Mouse (Mus musculus) forebrain, embryonic 13.5 days (tissue): ENCODE measurements around the gene Tnp1. TPM values are rescaled to one million over a fixed set of nuclear protein-coding genes. Genes with fewer than 3 reads are reported as not detected.

Experiments
- ATAC-seq: fragments of 200-750 bp; cut with Nextera tagmentation; 2 replicates; pipeline ENCODE4 v1.8.0; 2017
- H3K27ac ChIP-seq: fragments of 300-500 bp; sonication (generic); 2 replicates; pipeline ENCODE4 v1.5.1; 2015; ENCODE audit warnings: inconsistent platforms, mild to moderate bottlenecking, moderate library complexity
- H3K27me3 ChIP-seq: fragments of 300-500 bp; sonication (generic); 2 replicates; pipeline ENCODE4 v1.6.1; 2015; ENCODE audit warnings: mild to moderate bottlenecking, inconsistent platforms
- H3K36me3 ChIP-seq: fragments of 300-500 bp; sonication (generic); 2 replicates; pipeline ENCODE4 v1.6.1; 2015; ENCODE audit warnings: mild to moderate bottlenecking, inconsistent platforms; ENCODE audit not compliant: poor library complexity, severe bottlenecking
- H3K4me1 ChIP-seq: fragments of 300-500 bp; sonication (generic); 2 replicates; pipeline ENCODE4 v1.6.1; 2015; ENCODE audit warnings: inconsistent platforms
- H3K4me2 ChIP-seq: fragments of 300-500 bp; sonication (generic); 2 replicates; pipeline ENCODE4 v1.6.1; 2015; ENCODE audit warnings: inconsistent platforms, mild to moderate bottlenecking, moderate library complexity
- H3K4me3 ChIP-seq: fragments of 300-500 bp; sonication (generic); 2 replicates; pipeline ENCODE4 v1.5.1; 2015; ENCODE audit warnings: mild to moderate bottlenecking, inconsistent platforms
- H3K9ac ChIP-seq: fragments of 300-500 bp; sonication (generic); 2 replicates; pipeline ENCODE4 v1.6.1; 2015; ENCODE audit warnings: mild to moderate bottlenecking, inconsistent platforms
- H3K9me3 ChIP-seq: fragments of 300-500 bp; sonication (generic); replicated peaks from 2 replicates; pipeline ENCODE4 v1.6.1; 2016; ENCODE audit warnings: inconsistent platforms
- WGBS: fragments of 180-500 bp; shearing (Covaris S2); methylation state at CpG from one replicate; pipeline ENCODE4 v1.1.7; 2015; 5-methylcytosine and 5-hydroxymethylcytosine counted together
- polyA plus RNA-seq: library from polyadenylated mRNA; unstranded; fragments of >200 nt; fragmentation: Nextera tagmentation; extraction: Ambion mirVana; gene quantifications from 2 replicates; pipeline ENCODE4 v1.2.1, GENCODE M21; 2015

Gene Tnp1
- polyA plus RNA-seq, 1 experiment from 2014 or later, result not detected

DNA sequence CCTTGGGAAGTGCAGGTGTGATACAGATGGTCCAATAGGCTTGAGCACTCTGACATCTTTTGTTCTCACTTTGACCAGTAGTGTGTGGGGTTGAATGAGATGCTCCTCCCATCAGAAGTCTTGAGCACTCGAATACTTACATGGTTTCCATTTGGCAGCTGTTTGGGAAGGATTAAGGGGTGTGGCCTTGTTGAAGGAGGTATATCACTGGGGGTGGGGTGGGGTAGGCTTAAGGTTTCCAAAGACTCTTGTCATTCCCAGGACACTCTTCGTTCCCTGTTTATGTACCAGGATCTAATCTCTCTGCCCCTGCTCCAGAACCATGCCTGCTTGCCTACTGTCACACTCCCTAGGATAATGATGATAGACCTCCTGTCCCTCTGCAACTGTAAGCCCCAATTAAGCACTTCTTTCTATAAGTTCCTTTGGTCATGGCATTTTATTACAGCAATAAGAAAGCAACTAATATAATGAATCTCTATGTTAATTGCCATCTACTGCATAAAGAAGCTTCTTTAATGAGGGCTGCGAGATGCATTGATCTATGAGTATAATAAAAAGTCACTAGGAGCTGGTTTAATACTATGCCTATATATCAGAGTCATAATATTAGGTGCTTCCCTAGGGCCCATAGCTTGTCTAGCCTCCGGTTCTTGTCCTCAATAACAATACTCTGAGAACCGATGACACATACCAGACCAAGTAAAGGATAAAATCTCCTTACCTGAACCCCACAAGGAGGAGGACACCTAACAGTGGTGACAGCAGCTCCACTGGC, 20.8 kb downstream of the Tnp1 start:
- WGBS, result 92% methylated on average over 5 of the region's 5 CpGs
- no peak for ATAC-seq
- H3K4me3 ChIP-seq, result no peak overlapping the region
- H3K27ac ChIP-seq, result no peak overlapping the region
- no peaks in the 10 kb centered on the region for H3K36me3 ChIP-seq
- H3K9ac ChIP-seq, result no peak overlapping the region
- no peaks in the 10 kb centered on the region for H3K4me1 ChIP-seq
- H3K4me2 ChIP-seq, result no peak overlapping the region
- no peaks in the 10 kb centered on the region for H3K9me3 ChIP-seq
- H3K27me3 ChIP-seq, result no peaks in the 10 kb centered on the region

DNA sequence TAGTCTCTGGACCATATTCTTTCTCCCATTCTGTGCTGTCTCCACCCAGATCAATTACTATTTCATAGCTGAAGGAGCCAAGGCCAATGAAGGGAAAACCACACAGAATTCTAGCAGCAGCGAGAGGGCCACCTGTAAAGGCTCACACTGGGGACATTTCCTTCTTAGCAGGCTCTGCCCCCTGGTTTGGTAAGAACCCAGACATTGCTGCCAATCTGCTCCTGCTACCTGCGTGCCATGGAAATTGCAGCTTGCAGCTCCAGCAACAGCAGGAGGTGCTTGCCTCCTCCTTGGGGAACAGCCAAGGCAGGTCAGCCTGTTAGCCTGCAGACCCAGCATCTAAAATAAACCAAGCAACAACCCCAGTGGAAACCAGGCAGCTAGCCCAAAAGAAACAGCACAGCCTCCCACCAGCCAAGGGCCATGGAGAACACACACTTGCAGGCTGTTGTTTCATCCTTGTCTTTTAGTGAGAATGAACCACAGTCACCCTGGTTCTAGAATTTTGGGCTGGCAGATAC, 22.7 kb downstream of the Tnp1 start:
- Histone ChIP-seq H3K27ac (no peak overlapping the region), H3K9ac (no peak overlapping the region), H3K4me3 (no peak overlapping the region), H3K4me2 (no peak overlapping the region), H3K9me3 (no peaks in the 10 kb centered on the region), H3K4me1 (no peaks in the 10 kb centered on the region), H3K27me3 (no peaks in the 10 kb centered on the region), H3K36me3 (no peaks in the 10 kb centered on the region)
- no peak for ATAC-seq
- 80% methylated on average over 2 of the region's 2 CpGs for WGBS

DNA sequence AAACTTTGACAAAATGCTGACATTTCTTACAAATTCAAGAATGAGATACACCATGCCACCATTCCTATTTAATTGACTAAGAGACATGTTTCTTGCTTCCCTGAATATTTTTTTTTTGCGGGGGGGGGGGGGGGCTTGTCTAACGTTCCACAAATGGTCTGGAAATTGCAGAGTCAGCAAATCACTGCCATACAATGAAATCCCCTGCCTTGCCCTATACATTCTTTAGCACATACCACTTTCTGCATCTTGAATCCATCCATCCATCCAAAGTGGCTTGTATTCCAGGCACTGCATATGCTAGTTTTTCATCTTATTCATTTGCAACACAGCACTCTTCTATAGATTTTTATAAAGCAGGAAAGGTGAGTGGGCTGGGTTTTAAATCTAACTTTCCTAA, 23.5 kb downstream of the Tnp1 start:
- no peak for ATAC-seq

GRCm38 (mm10) chr1:72988904-72989303, 26.8 kb downstream of the Tnp1 start:
- no peak overlapping the region for H3K27ac ChIP-seq
- no peak overlapping the region for H3K9ac ChIP-seq
- no peak for ATAC-seq
- H3K4me3 ChIP-seq, result no peak overlapping the region
- 94% methylated on average over 3 of the region's 3 CpGs for WGBS
- H3K27me3 ChIP-seq, result no peaks in the 10 kb centered on the region
- no peaks in the 10 kb centered on the region for H3K9me3 ChIP-seq
- H3K4me2 ChIP-seq, result no peak overlapping the region
- no peaks in the 10 kb centered on the region for H3K36me3 ChIP-seq
- H3K4me1 ChIP-seq, result no peaks in the 10 kb centered on the region

More for the DNA sequence above, 23.5 kb downstream of the Tnp1 start:
- no peak overlapping the region for H3K4me3 ChIP-seq
- 56% methylated on average over 2 of the region's 2 CpGs for WGBS
- H3K4me2 ChIP-seq, result no peak overlapping the region
- H3K36me3 ChIP-seq, result no peaks in the 10 kb centered on the region
- no peaks in the 10 kb centered on the region for H3K4me1 ChIP-seq
- no peak overlapping the region for H3K9ac ChIP-seq
- no peaks in the 10 kb centered on the region for H3K9me3 ChIP-seq
- no peaks in the 10 kb centered on the region for H3K27me3 ChIP-seq
- H3K27ac ChIP-seq, result no peak overlapping the region

- Histone ChIP-seq H3K9me3 (no peaks in the 10 kb centered on the region), H3K4me2 (no peak overlapping the region), H3K36me3 (no peaks in the 10 kb centered on the region), H3K27ac (no peak overlapping the region), H3K4me3 (no peak overlapping the region), H3K4me1 (no peaks in the 10 kb centered on the region), H3K9ac (no peak overlapping the region), H3K27me3 (no peaks in the 10 kb centered on the region)
- no peak for ATAC-seq
- 83% methylated on average over 4 of the region's 4 CpGs for WGBS
These were observed 29.0 kb downstream of the Tnp1 start for GRCm38 (mm10) chr1:72986715-72987114.

DNA sequence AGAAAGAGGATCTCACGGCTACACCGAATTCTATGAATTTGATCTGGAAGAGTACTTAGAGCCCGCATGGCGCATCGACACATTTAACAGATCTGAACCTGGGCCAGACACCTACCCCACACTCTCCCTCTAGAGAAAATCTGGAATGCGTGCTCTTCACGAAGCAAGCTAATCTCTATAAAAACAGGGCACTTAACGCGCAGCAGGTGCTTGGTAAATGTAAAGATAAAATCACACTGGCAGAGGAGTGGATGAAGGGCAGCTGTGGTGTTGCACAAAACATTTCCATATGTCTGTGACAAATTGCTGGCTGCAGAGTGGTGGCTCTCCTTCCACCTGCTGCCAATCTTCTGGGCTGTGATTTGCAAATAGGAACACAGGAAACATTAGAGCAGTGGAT, 36.8 kb downstream of the Tnp1 start:
- Histone ChIP-seq H3K4me1 (no peaks in the 10 kb centered on the region), H3K27me3 (no peaks in the 10 kb centered on the region), H3K36me3 (no peaks in the 10 kb centered on the region), H3K27ac (no peak overlapping the region), H3K4me3 (no peak overlapping the region), H3K4me2 (no peak overlapping the region), H3K9ac (no peak overlapping the region), H3K9me3 (no peaks in the 10 kb centered on the region)
- 86% methylated on average over 9 of the region's 9 CpGs for whole genome bisulfite sequencing
- no peak for ATAC-seq

- Histone ChIP-seq H3K4me2 (no peak overlapping the region), H3K36me3 (no peaks in the 10 kb centered on the region), H3K4me1 (peaks cover 5% of the 10 kb centered on the region; the same call in 1 of the 2 replicates), H3K9me3 (no peaks in the 10 kb centered on the region), H3K9ac (no peak overlapping the region), H3K27ac (no peak overlapping the region), H3K27me3 (no peaks in the 10 kb centered on the region), H3K4me3 (no peak overlapping the region)
- no peak for ATAC-seq
These were observed 41.5 kb downstream of the Tnp1 start for GRCm38 (mm10) chr1:72974226-72974625.

GRCm38 (mm10) chr1:72970461-72970860, 45.2 kb downstream of the Tnp1 start:
- Histone ChIP-seq H3K4me2 (no peak overlapping the region), H3K27me3 (no peaks in the 10 kb centered on the region), H3K36me3 (no peaks in the 10 kb centered on the region), H3K9me3 (no peaks in the 10 kb centered on the region), H3K4me1 (peaks cover 8% of the 10 kb centered on the region; the same call in 1 of the 2 replicates), H3K4me3 (no peak overlapping the region), H3K9ac (no peak overlapping the region), H3K27ac (no peak overlapping the region)
- WGBS, result 87% methylated on average over 9 of the region's 9 CpGs
- ATAC-seq, result no peak

DNA sequence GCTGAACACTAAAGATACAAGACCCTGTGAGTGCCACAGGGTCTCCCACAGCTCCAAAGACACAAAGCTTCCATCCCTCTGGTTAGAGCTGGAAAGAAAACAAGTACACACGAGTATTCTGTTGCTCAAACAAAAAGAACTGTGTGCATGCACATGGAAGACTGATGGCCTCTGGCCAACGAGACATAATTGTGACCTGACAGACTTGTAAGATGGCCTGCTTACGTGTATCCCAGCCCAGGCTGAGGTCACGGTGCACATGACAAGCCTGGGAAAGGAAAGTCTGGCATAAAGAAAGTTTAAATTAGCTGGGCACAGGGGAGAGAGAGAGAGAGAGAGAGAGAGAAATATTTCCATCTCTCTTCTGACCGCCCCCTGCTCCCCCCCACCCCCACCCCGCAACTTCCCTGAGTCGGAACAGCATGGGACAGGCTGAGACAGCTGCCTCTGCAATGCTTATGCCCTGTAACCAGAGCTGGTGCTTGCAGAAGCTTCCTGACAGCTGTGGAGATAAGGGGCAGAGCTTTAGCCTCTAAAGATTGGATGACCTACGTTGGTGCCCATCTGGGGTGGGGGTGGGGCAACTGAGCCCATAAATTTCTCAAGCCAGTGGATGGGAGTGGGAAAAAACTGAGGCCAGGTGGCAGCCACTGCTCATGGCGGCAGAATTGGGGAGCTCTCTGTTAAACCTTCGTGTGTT, 46.4 kb downstream of the Tnp1 start:
- Histone ChIP-seq H3K4me3 (no peak overlapping the region), H3K27me3 (no peaks in the 10 kb centered on the region), H3K4me2 (no peak overlapping the region), H3K4me1 (peaks cover 8% of the 10 kb centered on the region; the same call in 1 of the 2 replicates), H3K9ac (no peak overlapping the region), H3K9me3 (no peaks in the 10 kb centered on the region), H3K36me3 (no peaks in the 10 kb centered on the region), H3K27ac (no peak overlapping the region)
- ATAC-seq, result no peak
- WGBS, result 44% methylated on average over 10 of the region's 10 CpGs

GRCm38 (mm10) chr1:72966423-72966822, 49.3 kb downstream of the Tnp1 start:
- no peak for ATAC-seq
- WGBS, result 90% methylated on average over 4 of the region's 4 CpGs
- Histone ChIP-seq H3K27ac (no peak overlapping the region), H3K9me3 (no peaks in the 10 kb centered on the region), H3K4me3 (no peak overlapping the region), H3K4me1 (peaks cover 15% of the 10 kb centered on the region), H3K4me2 (no peak overlapping the region), H3K36me3 (no peaks in the 10 kb centered on the region), H3K9ac (no peak overlapping the region), H3K27me3 (no peaks in the 10 kb centered on the region)
